Mouse (Mus musculus) kidney, adult 8-10 months (tissue): ENCODE data around the gene Trpm2.
"Not testable (repeated sequence)": the region's sequence is repeated elsewhere in the genome, so short reads cannot be mapped to it uniquely, and the experiment has no call there.

Experiments
- DNase-seq, 2 experiments: peaks; one replicate each; pipeline ENCODE4 v3.0.0; 2022

The Trpm2 gene

GRCm38 (mm10) chr10:77976458-77977150 is 6.2 kb upstream of the Trpm2 start:
- DNase-seq = no peak

- no peak for DNase-seq
These were observed 5.3 kb upstream of the Trpm2 start for GRCm38 (mm10) chr10:77975653-77976052.

DNA sequence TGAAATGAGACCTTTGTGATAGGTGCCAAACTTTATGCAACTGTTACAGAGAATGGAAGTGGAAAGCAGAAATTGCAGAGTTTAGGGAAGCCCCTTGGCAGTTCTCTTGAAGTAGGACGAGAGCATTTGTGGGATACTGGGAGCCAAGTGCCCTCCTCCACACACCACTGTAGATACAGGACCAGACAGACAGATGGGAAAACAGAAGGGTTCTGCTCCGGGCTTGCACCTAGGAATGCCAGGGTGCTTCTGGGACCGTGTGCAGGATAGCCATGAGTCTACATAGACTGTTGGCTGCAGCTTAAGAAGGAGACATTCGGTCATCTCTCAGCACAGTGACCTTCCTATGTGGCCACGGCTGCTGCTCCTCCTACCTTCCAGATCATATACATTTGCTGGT is 4.4 kb upstream of the Trpm2 start:
- DNase-seq = no peak

GRCm38 (mm10) chr10:77974323-77974722 is 4.0 kb upstream of the Trpm2 start:
- no peak for DNase-seq

DNA sequence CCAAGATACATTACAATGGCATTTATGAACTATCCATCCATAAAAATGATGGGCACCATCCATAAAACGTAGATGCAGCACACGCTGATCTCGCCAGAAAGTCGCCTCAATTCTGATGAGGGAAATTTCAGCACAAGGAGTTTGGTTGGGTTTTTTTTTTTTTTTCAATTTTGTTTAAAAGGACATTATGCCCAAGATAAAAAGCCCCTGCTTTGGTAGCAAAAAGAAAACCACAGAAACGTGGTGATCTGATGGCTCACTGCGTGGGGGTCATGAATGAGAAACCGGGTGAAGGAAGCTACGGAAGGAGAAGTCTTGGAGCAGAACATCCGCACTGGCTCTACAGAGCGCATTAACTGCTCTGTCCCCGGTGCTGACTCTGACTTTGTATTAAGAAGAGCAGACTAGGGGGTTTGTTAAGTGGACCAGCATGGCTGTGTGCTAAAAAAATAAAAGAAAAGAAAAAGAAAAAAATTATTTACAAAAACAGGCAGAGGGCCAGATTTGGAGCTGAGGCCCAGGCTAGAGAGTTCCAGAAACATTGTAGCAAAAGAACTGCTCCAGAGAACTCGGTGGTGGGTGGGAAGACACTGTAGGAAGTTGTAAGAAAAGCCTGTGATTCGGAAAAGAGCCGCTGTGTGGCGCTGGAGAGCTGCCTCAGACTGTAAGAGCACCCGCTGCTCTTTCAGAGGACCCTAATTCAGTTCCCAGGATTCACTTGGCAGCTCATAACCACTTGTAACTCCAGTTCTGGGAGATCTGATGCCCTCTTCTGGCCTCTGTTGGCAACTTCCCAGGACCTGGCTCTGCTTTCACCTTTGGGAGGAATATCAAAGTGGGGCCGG is 1.6 kb upstream of the Trpm2 start:
- DNase-seq = peak in 1 of 2 experiments; percentile 32

- no peak for DNase-seq
These were observed 828 bp upstream of the Trpm2 start for GRCm38 (mm10) chr10:77971191-77971590.

DNA sequence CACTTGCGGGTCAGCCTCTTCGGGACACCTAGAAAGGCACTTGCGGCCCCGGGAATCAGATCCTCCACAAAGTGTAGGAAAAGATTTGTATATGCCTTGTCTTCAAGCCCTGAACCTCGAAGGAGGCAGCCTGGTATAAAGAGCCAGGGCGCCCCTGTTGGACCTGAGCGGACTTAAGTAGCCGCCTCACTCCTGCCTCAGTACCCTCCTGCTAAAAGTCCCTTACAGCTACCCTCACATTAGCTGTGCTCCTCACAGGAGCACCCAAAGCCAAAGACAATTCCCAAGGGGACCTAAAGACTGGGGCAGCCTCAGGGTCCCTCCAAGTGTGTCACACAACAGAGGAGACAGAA is 414 bp downstream of the Trpm2 start:
- DNase-seq = no peak

DNA sequence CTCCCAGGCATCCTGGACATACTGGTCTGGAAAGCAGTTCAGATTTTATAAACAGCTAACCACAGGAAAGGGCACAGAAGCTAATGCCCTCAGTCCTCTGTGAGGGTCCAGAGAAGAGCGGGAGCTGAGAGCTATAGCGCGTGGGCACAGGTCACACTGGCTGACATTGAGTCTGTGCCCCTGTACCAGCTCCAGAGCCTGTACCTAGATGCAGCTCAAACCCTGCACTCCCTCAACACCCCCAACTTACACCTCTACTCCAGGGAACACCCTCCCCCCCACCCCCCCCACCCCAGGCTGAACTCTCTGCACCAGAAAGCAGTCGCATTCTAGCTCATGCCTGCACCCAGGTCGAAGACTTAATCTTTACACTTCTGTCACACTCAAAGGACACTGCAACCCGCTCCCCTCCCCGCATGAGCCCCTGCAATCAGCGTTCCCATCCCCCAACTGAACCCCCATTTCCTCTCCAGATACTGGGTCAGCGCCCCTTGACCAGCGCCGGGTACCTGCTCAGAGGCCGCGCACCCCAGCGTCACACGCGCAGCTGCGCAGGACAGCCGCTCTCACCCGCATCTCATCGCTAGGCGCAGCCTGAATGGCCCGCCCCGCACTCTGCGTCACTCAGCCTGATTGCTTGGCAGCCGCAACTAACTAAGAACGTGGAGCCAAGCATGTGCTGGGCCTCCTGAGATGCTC is 940 bp downstream of the Trpm2 start:
- no peak for DNase-seq

DNA sequence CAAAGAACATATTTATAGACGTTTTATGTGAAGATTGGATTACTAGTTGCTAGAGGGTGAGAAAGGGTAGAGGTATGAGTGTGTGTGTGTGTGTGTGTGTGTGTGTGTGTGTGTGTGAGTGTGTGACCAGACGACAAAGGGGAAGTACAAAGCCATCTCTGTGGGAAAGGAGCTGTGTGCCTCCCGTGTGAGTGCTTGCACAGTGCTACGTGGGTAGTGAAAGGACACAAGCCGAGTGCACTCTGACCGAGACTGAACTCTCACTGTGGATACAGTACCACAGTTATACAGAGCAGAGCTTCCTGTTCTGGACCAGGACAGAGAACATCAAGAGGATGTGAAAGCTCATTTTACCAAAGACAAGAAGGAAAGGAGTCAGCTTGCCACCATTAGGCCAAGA is 6.4 kb downstream of the Trpm2 start:
- no peak for DNase-seq

DNA sequence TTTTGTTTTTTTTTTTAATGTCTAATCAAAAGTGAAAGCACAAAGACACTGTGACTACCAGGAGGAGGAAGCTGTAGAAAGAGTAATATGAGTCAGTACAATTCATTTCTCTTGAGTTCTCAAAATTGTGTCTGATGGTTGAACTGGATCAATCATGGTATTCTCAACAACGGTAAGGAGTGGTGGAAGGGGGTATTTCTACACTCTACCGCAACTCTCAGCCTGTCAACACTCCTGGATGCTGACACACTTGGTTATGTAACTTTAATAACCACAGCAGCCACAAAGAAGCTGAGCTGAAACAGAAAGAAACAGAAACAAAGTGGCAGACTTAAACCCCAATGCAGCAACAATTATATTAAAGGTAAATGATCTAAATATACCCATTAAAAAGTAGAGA is 7.6 kb downstream of the Trpm2 start:
- DNase-seq = no peak

DNA sequence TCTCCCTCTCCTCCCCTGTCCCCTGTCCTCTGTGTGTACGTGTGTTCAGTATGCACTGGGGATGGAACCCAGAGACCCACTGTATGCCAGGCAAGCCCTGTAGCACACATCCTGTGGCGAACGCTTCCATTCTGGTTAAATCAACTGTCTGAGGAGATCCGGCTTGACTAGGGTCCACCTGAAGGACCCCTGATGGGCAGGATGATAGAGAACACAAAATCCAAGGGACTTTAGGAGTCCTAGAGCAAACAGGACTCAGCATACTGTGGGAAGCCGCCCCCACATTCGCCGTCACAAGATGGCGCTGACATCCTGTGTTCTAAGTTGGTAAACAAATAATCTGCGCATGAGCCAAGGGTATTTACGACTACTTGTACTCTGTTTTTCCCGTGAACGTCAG is 19.9 kb downstream of the Trpm2 start:
- DNase-seq = not testable (repeated sequence)

- DNase-seq = no peak
These were observed 30.7 kb downstream of the Trpm2 start for GRCm38 (mm10) chr10:77939685-77940084.

DNA sequence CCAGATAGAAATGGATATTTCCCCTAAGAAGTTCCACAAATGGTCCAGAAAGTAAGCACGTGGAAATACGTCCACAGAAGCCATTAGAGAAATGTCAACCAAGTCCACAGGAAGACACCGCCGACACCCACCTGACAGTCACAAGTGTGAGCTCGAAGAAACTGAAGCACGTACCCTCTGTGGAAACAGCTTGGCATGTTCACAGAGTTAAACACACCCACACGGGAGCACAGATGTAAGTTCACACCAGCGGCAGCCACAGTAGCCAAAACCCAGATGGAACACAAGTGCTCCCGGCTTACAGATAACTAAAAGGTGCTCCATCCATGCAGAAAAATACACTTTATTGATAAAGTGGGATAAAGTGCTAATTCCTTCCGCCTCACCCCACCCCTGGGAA is 43.0 kb downstream of the Trpm2 start:
- no peak for DNase-seq

- peak; percentile 14 to 68 for DNase-seq
These were observed 44.2 kb downstream of the Trpm2 start for GRCm38 (mm10) chr10:77926140-77926539.

- DNase-seq = no peak
These were observed 47.7 kb downstream of the Trpm2 start for GRCm38 (mm10) chr10:77922681-77923080.

DNA sequence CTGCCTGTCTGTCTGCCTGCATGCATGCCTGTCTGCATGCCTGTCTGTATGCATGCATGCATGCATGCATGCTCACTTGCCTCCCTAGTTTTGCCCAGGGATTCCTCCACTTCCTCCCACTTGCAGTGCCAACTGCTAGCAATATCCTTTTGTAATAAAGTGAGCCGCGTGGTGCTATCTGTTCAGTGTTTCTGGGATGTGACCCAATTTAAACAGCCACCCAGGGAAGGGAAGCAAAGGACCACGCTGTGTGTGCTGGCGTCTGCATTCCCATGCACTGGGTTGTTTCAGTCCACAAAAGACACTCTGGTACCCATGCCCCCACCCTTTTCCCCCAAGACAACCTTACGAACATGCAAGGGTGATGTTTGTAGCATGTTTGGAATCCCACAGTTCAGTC is 49.4 kb downstream of the Trpm2 start:
- DNase-seq = no peak

GRCm38 (mm10) chr10:77916636-77917335 is 53.6 kb downstream of the Trpm2 start:
- DNase-seq = peak in 1 of 2 experiments; percentile 72

GRCm38 (mm10) chr10:77913292-77913691 is 57.1 kb downstream of the Trpm2 start:
- DNase-seq = no peak

GRCm38 (mm10) chr10:77912605-77913004 is 57.8 kb downstream of the Trpm2 start:
- no peak for DNase-seq

- peak; percentile 25 to 51 for DNase-seq
These were observed 67.3 kb downstream of the Trpm2 start for GRCm38 (mm10) chr10:77902894-77903715.

DNA sequence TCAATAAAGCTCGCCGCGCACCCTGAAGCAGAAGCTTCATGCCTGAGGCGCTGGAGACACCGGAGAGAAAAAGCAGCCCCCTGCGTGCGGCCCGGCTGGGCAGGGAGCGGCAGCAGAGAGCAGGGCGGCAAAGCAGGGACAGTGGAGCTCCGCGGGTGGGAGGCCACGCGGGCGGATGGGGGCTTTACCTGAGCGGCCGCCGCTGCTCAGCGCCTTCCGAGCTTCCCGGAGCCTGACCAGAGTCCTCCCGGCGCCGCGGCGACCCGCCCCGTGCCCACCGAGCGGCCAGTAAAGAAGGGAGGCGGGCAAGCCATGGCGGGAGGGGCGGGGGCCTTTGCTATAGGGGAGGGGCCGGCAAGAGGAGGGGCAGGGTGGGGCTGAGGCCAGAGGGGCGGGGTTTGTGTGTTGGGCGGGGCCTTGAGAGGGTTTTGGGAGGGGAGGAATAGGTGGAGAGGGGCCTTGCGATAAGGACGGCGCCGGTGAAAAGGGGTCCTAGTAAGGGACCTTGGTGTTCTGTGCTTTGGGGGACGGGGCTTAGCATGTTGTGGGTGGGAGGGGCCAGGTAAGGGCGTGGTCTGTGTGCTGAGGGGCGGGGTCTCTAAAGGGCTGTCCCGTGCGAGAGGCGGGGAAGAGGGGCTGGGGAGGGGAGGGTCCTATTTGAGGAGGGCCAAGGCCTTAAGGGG is 68.0 kb downstream of the Trpm2 start, which contains the start of gene Lrrc3:
Lrrc3 (minus strand) TSS at position 326 of the 683 bp plus-strand sequence.
- peak; percentile 41 to 66 for DNase-seq

- DNase-seq = peak in 1 of 2 experiments; percentile 18
These were observed 68.5 kb downstream of the Trpm2 start for GRCm38 (mm10) chr10:77901871-77902210.
